Mouse (Mus musculus): ENCODE results near the gene Gm28539.
A peak's percentile ranks its signal among the peaks of the same experiment; 100 is the strongest.
"Not testable (repeated sequence)": the region's sequence is repeated elsewhere in the genome, so short reads cannot be mapped to it uniquely, and the experiment has no call there.

Gene Gm28539

GRCm38 (mm10) chr16:18858551-18858950 is 22.2 kb downstream of the Gm28539 start:
- DNase-seq: peak; percentile 92

GRCm38 (mm10) chr16:18860186-18860585 is 23.8 kb downstream of the Gm28539 start:
- DNase-seq: peak; percentile 82

DNA sequence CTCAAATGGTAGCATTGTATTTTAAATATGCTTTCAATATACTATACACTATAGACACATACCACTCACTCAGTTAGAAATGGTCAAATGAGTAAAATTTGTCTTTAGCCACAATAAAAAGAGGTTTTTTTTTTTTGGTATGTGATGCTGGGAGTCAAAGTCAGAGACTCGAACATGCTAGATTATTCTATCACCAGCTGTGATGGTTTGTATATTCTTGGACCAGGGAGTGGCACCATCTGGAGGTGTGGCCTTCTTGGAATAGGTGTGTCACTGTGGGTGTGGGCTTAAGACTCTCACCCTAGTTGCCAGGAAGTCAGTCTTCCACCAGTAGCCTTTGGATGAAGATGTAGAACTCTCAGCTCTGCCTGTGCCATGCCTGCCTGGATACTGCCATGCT is 34.1 kb downstream of the Gm28539 start:
- DNase-seq: not testable (repeated sequence)

- no peak for DNase-seq
These were observed 39.7 kb downstream of the Gm28539 start for GRCm38 (mm10) chr16:18876091-18876441.

- peak; percentile 96 for DNase-seq
These were observed 40.3 kb downstream of the Gm28539 start, which contains the start of the genes Mrpl40 and Hira for GRCm38 (mm10) chr16:18876442-18877308. Gene Mrpl40, minus strand, starts transcription at chr16:18876862. Gene Hira, plus strand, starts transcription at chr16:18877037.

- peak; percentile 64 for DNase-seq
These were observed 41.2 kb downstream of the Gm28539 start for GRCm38 (mm10) chr16:18877386-18878090.

DNA sequence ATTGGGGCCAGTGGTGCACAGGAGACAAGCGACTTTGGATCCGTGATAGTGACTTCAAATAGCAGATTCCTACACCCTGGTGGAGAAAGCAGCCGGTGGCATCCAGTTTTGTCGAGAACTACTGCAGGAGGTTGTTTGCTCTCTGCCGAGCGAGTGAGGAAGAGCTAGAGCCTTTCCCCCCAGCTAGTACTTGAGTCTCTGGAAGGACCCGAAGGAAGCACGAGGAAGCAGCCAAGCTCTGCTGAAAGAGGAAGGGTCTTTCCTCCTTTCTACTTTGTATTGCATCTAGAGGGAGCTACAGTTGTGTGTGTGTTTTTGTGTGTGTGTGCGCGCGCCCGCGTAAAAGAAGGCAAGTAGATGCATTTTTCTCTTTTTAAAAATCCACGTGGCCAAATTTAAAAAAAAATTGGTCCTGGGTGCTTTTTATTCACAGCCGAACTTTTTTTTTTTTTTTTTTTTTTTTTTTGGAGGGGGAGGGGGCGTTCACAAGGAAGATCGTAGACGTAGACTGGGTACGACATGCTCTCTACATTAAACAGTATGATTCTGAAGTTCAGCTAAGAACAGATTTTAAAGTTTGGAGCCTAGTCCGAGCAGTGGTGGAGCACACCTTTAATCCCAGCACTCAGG is 41.8 kb downstream of the Gm28539 start:
- DNase-seq: no peak

GRCm38 (mm10) chr16:18884044-18884443 is 47.7 kb downstream of the Gm28539 start:
- DNase-seq: no peak

- no peak for DNase-seq
These were observed 57.5 kb downstream of the Gm28539 start for GRCm38 (mm10) chr16:18893840-18894372.

GRCm38 (mm10) chr16:18895249-18895648 is 58.9 kb downstream of the Gm28539 start:
- no peak for DNase-seq

GRCm38 (mm10) chr16:18896429-18896828 is 60.0 kb downstream of the Gm28539 start:
- no peak for DNase-seq

DNA sequence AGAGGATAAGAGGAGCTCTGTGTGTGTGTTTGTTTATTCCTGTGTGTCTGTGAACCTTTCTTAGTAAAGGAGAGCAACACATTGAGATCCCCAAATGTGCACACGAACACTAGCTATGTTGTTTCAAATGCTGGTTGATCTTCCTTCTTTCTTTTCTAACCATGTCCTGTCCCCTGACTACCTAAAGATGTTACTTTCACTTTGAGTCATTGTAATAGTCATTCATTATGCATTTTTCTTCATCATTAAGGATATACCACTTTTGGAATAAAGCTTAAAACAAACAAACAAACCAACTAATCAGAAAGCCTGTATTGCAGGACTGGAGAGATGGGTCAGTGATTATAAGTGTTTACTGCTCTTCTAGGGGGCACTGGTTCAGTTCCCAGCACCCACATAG is 69.3 kb downstream of the Gm28539 start:
- DNase-seq: no peak

- DNase-seq: no peak
These were observed 79.7 kb downstream of the Gm28539 start for GRCm38 (mm10) chr16:18916064-18916463.

DNA sequence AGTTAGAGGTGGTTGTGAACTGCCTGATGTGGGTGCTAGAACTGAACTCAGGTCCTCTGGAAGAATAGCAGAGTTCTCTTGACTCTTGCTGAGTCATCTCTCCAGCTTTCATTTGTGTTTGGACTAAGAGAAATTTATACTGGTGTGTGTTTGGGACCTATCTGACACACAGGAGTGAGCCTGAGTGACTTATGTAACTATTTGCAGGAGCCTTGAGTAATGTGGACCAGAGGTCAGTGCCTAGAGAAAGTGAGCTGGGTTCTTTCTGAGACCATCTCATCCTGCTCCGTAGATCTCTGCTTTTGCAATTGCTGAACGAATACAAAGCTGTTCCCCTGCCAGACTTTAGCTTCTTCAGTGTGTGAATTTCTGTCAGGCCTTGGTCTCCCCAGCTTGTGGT is 85.4 kb downstream of the Gm28539 start:
- DNase-seq: no peak

DNA sequence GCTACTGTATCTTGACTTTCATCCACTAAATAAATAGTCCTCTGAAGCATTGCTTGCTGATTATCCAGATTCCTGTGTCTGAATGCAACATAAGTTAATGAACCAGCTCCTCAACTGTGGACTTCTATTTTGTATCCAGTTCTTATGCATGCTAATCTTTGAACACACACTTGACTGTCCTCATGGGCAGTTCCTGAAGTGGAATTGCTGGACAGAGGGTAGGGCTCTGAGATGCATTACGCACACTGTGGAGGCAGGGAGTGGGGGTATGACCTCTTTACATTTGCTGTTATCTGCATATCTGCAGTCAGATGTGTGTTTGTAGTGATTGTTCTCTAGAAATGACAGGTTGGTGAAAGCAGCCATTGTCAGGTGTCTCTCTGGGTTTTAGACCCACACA is 91.6 kb downstream of the Gm28539 start:
- DNase-seq: no peak

DNA sequence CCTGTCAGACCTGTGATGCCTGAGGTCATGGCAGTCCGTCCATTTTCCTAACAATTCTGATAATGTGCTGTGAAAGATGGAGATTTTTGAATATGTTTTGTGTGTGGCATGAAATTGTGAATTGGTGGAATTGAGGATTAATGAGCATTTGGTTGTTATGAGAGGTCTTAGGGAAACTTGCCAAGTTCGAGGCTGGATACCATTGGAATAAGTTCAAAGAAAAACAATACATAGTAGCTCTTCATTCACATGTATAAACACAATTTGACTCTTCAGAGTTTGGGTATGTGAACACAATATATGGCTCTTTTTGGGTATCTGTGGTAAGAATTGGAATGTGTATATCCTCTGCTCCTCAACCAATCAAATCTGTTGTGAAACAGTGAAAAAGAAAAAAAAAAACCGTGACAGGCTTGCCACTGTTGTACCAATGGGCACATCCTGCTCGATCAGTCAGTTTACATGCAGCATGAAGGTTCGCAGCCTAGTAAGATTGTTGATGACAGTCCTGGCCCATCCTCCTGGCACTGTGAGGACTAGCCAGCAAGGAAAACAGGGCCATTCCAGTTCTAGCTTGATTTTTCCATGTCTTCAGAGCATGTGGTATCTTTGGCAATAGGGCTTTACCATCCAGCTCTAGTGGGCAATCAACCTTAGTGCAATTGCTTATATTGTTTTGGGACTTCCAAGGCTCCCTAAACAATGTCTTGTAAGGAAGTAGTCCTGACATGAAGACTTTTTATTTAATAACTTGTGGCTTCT is 102.1 kb downstream of the Gm28539 start:
- no peak for DNase-seq

- no peak for DNase-seq
These were observed 107.5 kb downstream of the Gm28539 start for GRCm38 (mm10) chr16:18943906-18944305.

- DNase-seq: no peak
These were observed 112.6 kb downstream of the Gm28539 start for GRCm38 (mm10) chr16:18948941-18949340.

GRCm38 (mm10) chr16:18950351-18950750 is 114.0 kb downstream of the Gm28539 start:
- DNase-seq: no peak

- DNase-seq: no peak
These were observed 116.4 kb downstream of the Gm28539 start for GRCm38 (mm10) chr16:18952813-18953212.

DNA sequence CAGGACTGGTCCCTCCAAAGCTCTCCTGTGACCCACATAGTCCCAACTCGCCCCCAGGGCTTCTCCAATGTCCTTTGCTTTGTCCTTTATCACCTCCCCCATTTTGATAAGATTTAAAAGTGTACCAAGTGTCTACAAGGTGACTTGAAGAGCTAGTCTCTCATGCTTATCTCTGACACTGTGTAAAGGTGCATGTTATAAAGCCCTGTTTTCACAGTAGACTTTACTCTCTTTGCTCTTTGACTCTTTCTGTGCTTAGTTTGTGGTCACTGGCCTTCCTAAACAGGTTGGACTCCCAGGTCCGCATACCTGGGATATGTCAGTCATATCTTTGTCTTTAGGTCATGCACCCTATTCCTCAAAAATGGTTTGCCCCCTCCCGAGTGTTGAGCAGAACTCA is 118.7 kb downstream of the Gm28539 start:
- no peak for DNase-seq

GRCm38 (mm10) chr16:18963486-18963885 is 127.1 kb downstream of the Gm28539 start:
- DNase-seq: no peak
